Mouse (Mus musculus) kidney, postnatal 4 days (tissue): ENCODE measurements at regions not wholly inside any gene's neighbourhood (a gene's known extent, or its start where the extent isn't known, plus 50 kb on each side); places are given as distances from the start of the nearest gene placed in this dataset.

Experiments used
- DNase-seq, 2 experiments: peaks; one replicate each; pipeline ENCODE4 v3.0.0; 2021; ENCODE audit warnings: mixed read lengths in 2 of 2

GRCm38 (mm10) chr15:87264906-87265305 lies 279.2 kb upstream of the Fam19a5 start:
- no peak for DNase-seq

DNA sequence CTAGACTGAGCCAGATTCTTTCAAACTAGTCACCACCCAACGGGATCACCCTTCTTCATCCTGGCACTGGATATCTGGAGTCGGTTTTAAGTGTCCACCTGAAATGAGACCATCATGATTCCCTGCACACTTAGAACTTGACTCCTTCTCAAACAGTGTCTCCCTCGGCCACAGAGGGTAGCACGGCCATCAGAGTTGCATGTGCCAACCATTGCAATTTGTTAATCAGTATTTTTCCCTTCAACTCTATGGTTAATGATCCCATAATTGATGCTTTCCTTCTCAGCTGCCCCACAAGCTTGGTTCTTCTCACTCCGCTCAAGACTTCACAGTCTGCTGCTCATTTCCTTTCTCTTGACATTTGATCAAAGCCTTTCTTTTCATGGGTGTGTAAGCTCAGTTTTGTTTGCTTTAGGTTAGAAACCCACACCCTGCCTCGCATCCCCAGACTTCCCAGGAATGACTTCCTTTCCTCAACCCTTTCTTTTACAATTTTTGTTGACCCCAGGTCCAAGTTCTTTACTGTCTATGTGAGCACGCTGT lies 253.0 kb upstream of the Fam19a5 start:
- DNase-seq = no peak

- no peak for DNase-seq
Observed at GRCm38 (mm10) chr15:87319896-87320295, 224.2 kb upstream of the Fam19a5 start.

DNA sequence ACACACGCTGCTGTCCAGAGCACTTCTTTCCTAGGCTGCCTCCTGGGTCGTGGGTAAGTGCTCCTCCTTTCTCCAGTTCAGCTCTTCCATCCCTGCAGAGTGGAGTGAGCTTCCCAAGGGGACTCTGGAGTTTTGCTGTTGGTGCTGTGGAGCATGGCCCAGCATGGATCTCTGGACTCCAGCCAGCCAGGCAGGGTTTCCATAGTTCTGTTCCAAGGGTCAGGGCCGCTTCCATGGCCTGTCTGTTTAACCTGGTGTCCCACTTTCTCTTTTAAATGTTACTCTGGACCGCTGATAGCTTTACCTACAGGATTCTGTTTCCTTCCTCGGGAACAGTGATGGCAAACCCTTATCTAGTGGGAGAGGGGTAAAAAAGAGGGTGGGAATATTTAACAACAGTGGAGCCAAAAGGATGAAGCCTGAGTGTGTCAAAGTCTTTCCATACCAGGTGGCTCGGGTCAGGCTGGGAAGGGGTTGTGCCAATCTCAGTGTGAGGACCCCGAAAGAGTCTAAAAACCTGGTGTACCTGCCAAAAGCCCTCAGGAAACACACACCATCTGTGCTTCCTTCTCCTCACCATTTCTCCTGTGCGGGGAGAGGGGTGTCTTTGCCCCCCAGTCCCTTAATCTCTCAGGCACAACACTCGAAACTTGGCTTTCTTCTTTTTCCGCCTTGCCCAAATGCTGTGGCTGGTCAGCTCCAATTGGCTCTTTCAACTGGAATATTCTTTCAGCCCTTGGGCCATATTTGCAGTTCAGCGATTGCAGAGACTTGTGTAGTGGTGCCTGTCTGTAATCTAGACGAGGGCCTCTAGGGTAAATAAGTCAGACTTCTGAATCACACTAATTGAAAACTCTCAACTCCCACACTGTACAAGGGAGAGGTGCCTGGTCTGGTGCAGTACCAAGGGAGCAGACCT lies 222.8 kb upstream of the Fam19a5 start:
- DNase-seq = peak; percentile 9 to 46

GRCm38 (mm10) chr15:87325389-87325788 lies 218.7 kb upstream of the Fam19a5 start:
- DNase-seq = no peak

GRCm38 (mm10) chr15:87326281-87326680 lies 217.8 kb upstream of the Fam19a5 start:
- peak in 1 of 2 experiments; percentile 9 for DNase-seq

DNA sequence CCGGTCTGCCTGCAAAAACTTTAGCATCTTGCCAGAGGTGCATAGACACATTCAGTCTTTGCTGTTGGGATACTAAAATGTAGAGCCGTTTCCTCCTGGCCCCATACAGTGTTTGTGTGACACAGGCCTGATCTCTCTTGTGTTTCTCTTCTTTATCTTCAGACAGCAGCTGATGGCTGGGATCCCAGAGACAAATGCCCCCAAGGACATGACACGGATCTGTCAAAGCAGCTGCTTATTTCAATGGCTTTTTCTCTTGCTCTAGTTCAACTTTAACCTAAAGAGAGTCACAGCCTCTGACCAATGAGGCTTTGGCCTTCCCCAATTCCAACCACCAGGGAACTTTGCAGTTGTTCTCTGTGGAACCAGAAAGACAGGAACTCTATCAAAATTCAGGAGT lies 211.7 kb upstream of the Fam19a5 start:
- DNase-seq = no peak

DNA sequence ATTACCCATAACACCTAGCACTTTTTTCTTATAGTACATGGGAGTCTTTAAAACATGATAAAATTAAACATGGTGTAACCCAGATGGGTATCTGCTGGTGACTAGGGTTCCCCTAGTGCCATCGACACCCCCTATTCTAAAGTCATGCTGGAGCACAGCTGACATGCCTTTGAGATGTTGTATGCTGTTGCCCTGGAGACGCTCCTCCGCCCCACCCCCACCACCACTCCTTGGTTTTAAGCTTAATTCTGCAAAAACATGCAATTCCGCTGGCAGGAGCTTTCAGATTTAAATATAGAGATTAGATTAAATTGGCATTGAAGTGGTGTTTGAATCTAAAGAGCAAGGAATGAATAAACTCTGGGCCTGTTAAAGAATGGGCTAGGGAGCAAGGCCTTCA lies 210.6 kb upstream of the Fam19a5 start:
- no peak for DNase-seq

DNA sequence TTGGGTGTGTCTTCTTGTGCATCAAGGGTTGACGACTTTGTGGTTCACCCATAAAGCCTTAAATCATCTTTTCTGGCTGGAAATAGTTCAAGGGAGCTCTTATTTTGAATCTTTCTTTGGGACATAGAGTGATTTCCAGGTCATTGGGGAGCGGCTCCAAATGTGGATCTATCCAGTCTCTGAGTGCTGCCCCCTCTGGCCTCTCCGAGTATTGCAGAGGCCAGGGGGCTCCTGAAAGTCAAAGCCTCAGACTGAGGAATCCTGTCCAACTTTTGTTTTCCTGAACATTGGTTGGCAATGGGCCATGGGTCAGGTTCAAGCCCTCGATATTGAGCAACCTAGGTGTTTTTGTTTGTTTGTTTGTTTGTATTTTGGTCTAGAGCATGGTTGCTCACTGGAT lies 209.7 kb upstream of the Fam19a5 start:
- DNase-seq = peak; percentile 19 to 28

- no peak for DNase-seq
Observed at GRCm38 (mm10) chr15:87335324-87335723, 208.8 kb upstream of the Fam19a5 start.

DNA sequence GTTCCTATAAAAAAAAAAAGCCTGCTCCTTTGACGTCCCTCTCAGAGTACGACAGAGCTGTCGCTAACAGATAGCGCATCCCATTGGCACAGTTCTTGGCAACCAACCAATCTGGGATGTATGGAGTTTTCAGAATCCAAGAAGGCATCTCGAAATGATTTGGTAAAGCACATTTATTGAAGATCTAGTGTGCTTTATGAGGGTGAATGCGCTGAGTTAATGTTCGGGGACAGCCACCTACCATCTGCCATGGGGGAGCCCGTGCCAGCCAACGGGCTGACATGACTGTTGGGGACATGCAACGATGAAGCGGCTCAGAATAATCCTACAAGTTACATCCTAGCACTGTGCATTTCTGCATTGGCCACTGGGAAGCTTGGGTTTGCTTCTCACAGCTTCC lies 208.4 kb upstream of the Fam19a5 start:
- DNase-seq = no peak

DNA sequence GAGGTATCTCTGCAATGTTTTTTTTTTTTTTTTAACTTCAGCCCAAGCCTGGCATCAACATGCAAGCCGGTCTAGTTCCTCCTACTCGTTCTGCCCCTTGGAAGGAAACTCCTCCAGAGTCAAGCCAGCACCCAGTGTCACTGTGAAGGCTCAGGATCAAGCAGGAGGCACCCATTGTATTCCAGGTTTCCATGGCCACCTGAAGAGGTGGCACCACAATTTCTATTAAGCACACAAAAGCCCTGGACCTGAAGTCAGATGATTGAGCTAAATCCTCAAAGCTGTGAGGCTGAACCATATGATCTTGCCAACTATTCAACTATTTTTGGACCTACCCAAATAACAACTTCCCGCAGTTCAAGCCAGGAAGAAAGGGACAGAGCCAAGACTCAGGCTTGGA lies 204.2 kb upstream of the Fam19a5 start:
- DNase-seq = no peak

GRCm38 (mm10) chr15:87342656-87343055 lies 201.4 kb upstream of the Fam19a5 start:
- no peak for DNase-seq

- peak in 1 of 2 experiments; percentile 16 for DNase-seq
Observed at GRCm38 (mm10) chr15:87345826-87346225, 198.3 kb upstream of the Fam19a5 start.

DNA sequence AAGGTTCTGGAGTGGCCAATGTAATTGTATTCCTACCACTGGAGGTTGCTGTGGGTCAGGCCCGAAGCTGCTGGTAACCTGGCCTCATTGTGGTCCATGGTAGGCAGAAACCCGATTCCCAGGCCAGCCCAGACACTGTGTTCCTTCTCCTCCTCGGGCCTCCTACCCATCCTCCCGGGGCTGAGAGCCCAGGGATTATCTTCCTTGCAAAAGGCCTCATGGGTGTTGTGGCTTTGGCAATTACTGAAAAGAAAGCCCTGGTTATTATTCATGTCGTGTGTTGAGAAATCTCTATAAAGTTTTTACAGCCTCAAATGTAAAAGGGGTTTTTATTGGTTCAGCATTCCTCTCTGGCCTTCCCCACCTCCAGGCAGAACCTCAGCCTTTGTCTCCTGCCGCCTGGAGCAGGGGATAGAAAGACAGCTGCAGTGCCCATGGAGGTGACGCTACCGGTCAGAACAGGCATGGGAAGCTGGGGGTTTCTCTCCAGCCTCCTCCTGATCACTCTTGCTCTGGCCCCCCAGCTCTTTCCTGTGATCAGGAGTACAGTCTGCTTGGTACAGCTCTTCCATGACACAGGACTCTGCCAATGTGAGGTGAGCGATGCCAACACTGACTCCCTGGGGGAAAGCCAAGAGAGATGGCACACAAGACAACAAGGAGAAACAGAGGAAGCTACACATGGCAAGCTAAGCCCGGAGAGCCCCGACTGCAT lies 194.4 kb upstream of the Fam19a5 start:
- DNase-seq = no peak

DNA sequence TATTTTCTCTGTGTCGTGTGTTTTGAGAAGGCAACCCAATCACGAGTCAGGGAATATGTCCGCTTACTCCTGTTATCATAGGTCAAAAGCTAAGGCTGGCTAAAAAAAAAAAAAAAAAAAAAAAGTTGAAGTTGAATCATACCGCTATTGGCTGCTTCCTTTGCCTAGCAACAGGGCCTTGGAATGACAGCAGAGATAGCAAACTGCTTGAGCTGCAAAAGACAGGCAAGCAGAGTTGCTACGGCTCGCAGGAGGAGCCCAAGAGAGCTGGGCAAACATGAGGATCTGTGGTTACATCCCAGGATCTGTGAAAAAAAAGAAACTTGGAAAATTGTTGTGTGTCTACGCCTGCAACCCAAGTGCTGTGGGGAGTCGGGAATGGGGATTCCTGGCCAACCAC lies 191.3 kb upstream of the Fam19a5 start:
- no peak for DNase-seq

DNA sequence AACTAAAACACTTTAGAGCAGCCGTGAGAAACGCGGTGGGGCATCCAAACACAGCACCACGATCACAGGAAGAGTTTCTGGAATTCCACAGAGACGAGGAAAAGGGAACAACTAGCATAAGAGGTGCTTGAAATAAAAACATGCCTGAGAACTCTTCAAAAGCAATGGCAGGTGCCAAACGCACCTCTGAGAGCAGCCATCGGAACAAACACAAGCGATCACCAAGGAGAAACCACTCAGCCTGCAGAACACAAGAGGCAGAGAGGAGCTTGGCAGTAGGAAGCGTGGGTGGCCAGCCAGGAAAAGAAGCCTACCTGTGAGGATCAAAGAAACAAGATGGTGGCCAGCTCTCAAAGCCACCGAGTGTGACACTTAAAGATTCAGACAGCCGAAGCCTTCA lies 190.2 kb upstream of the Fam19a5 start:
- DNase-seq = no peak

- DNase-seq = no peak
Observed at GRCm38 (mm10) chr15:87360457-87360856, 183.6 kb upstream of the Fam19a5 start.

GRCm38 (mm10) chr15:87365712-87366361 lies 178.3 kb upstream of the Fam19a5 start:
- DNase-seq = peak; percentile 34 to 35

DNA sequence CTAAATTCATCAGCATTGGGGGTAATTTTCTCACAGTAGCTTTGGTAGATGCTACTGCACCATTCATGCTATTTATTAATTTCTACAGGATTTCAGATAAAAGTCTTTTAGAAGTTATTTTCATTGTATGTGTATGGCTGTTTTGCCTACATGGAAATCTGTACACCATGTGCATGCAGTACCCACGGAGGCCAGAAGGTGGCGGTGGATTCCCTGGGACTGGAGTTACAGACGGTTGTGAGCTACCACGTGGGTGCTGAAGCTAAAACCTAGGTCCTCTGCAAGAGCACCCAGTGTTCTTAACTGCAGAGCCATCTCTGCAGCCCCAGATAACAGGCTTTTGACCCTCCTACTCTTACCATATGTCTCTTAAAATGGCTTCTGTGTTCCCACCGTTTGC lies 176.7 kb upstream of the Fam19a5 start:
- peak; percentile 21 to 23 for DNase-seq

DNA sequence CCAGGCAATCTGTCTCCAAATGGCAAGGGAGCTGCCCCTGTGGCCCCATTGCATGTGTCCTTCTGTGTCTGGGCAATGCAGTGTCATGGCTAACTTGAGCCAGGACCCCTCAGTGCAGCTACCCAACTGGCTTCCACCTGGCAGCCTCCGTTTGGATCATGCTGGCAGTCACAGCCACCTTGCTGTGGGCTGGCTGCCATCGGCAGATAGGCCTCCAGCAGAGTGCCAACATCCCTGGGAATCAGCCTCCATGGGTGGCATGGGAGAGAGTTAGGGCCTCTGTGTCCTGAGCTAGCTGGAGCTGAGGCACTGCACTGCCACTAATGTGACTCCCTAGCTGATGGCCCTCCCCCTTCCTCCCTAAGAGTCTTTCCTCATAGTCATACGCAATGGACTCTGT lies 174.7 kb upstream of the Fam19a5 start:
- DNase-seq = no peak

DNA sequence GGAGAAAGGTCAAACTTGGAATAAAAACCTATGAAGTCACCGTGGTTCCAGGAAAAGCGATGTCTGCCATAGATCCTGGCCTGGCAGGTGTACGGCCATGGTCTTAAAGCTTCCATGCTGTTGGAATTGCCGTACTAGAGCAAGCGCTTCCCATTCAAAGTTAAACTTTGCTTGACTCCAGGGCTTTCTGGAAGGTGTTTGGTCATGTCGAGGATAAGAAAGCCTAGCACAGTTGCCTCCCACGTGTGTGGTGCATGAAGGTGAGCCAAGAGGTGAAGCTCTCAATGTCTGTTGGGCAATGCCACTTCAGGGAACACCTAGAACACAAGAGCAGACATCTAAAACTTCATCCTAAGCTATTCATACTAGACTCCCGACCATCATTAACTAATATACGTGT lies 174.3 kb upstream of the Fam19a5 start:
- no peak for DNase-seq

GRCm38 (mm10) chr15:87370761-87371160 lies 173.3 kb upstream of the Fam19a5 start:
- no peak for DNase-seq
